Mouse (Mus musculus): ENCODE results near the gene Tmod2. TPM values are rescaled to one million over a fixed set of nuclear protein-coding genes. Genes with fewer than 3 reads are reported as not detected.

Gene Tmod2
- polyA plus RNA-seq, 1 experiment: 0.26 TPM

GRCm38 (mm10) chr9:75528096-75528495, 83.0 kb downstream of the Tmod2 start:
- no peak for DNase-seq
- H3K4me3 ChIP-seq (ENCODE audit: control insufficient read depth, insufficient read depth, low read length): no peak overlapping the region
- no peaks in the 10 kb centered on the region for H3K27me3 ChIP-seq (ENCODE audit: control insufficient read depth, insufficient read depth, low read length)
- H3K4me1 ChIP-seq (replicated peaks; ENCODE audit: control insufficient read depth, insufficient read depth, low read length): no peaks in the 10 kb centered on the region
- no peak overlapping the region for H3K27ac ChIP-seq (ENCODE audit: control insufficient read depth, insufficient read depth, low read length)
- H3K36me3 ChIP-seq (ENCODE audit: control insufficient read depth, insufficient read depth, low read length): peaks cover 19% of the 10 kb centered on the region
- TF ChIP-seq CTCF (IDR thresholded peaks at IDR 0.05; ENCODE audit: borderline replicate concordance, control insufficient read depth, extremely low read depth, insufficient read depth, low read length, poor library complexity): no peak
- TF ChIP-seq POLR2A (IDR thresholded peaks at IDR 0.05; ENCODE audit: control insufficient read depth, extremely low read depth, insufficient read depth, low read length, poor library complexity): no peak
- 96% methylated on average over 9 of the region's 9 CpGs for WGBS

GRCm38 (mm10) chr9:75527368-75528059, 83.6 kb downstream of the Tmod2 start:
- TF ChIP-seq CTCF (IDR thresholded peaks at IDR 0.05; ENCODE audit: borderline replicate concordance, control insufficient read depth, extremely low read depth, insufficient read depth, low read length, poor library complexity): no peak
- no peak for TF ChIP-seq POLR2A (IDR thresholded peaks at IDR 0.05; ENCODE audit: control insufficient read depth, extremely low read depth, insufficient read depth, low read length, poor library complexity)
- Histone ChIP-seq H3K4me3 (ENCODE audit: control insufficient read depth, insufficient read depth, low read length) (no peak overlapping the region), H3K27me3 (ENCODE audit: control insufficient read depth, insufficient read depth, low read length) (no peaks in the 10 kb centered on the region), H3K4me1 (replicated peaks; ENCODE audit: control insufficient read depth, insufficient read depth, low read length) (no peaks in the 10 kb centered on the region), H3K27ac (ENCODE audit: control insufficient read depth, insufficient read depth, low read length) (no peak overlapping the region), H3K36me3 (ENCODE audit: control insufficient read depth, insufficient read depth, low read length) (peaks cover 19% of the 10 kb centered on the region)
- 90% methylated on average over 13 of the region's 13 CpGs for WGBS
- DNase-seq: no peak

- WGBS: 93% methylated on average over 6 of the region's 6 CpGs
- no peaks in the 10 kb centered on the region for H3K4me1 ChIP-seq (replicated peaks; ENCODE audit: control insufficient read depth, insufficient read depth, low read length)
- H3K27me3 ChIP-seq (ENCODE audit: control insufficient read depth, insufficient read depth, low read length): no peaks in the 10 kb centered on the region
- H3K27ac ChIP-seq (ENCODE audit: control insufficient read depth, insufficient read depth, low read length): no peak overlapping the region
- peaks cover 16% of the 10 kb centered on the region for H3K36me3 ChIP-seq (ENCODE audit: control insufficient read depth, insufficient read depth, low read length)
- TF ChIP-seq POLR2A (IDR thresholded peaks at IDR 0.05; ENCODE audit: control insufficient read depth, extremely low read depth, insufficient read depth, low read length, poor library complexity): no peak
- no peak for TF ChIP-seq CTCF (IDR thresholded peaks at IDR 0.05; ENCODE audit: borderline replicate concordance, control insufficient read depth, extremely low read depth, insufficient read depth, low read length, poor library complexity)
- no peak for DNase-seq
- H3K4me3 ChIP-seq (ENCODE audit: control insufficient read depth, insufficient read depth, low read length): no peak overlapping the region
Measured at GRCm38 (mm10) chr9:75523646-75524045, 87.5 kb downstream of the Tmod2 start.

- WGBS: 93% methylated on average over 2 of the region's 2 CpGs
- no peak overlapping the region for H3K27ac ChIP-seq (ENCODE audit: control insufficient read depth, insufficient read depth, low read length)
- no peak overlapping the region for H3K4me3 ChIP-seq (ENCODE audit: control insufficient read depth, insufficient read depth, low read length)
- TF ChIP-seq CTCF (IDR thresholded peaks at IDR 0.05; ENCODE audit: borderline replicate concordance, control insufficient read depth, extremely low read depth, insufficient read depth, low read length, poor library complexity) (no peak), POLR2A (IDR thresholded peaks at IDR 0.05; ENCODE audit: control insufficient read depth, extremely low read depth, insufficient read depth, low read length, poor library complexity) (no peak)
- H3K27me3 ChIP-seq (ENCODE audit: control insufficient read depth, insufficient read depth, low read length): no peaks in the 10 kb centered on the region
- DNase-seq: no peak
- no peaks in the 10 kb centered on the region for H3K4me1 ChIP-seq (replicated peaks; ENCODE audit: control insufficient read depth, insufficient read depth, low read length)
- 0 out of 2 replicates have a peak, but pooled peaks cover 6% of the 10 kb centered on the region for H3K36me3 ChIP-seq (ENCODE audit: control insufficient read depth, insufficient read depth, low read length)
Measured at GRCm38 (mm10) chr9:75522217-75522616, 88.9 kb downstream of the Tmod2 start.

GRCm38 (mm10) chr9:75521788-75522187, 89.3 kb downstream of the Tmod2 start:
- TF ChIP-seq CTCF (IDR thresholded peaks at IDR 0.05; ENCODE audit: borderline replicate concordance, control insufficient read depth, extremely low read depth, insufficient read depth, low read length, poor library complexity): no peak
- TF ChIP-seq POLR2A (IDR thresholded peaks at IDR 0.05; ENCODE audit: control insufficient read depth, extremely low read depth, insufficient read depth, low read length, poor library complexity): no peak
- DNase-seq: peak; percentile 72
- H3K36me3 ChIP-seq (ENCODE audit: control insufficient read depth, insufficient read depth, low read length): 0 out of 2 replicates have a peak, but pooled peaks cover 6% of the 10 kb centered on the region
- 69% methylated on average over 4 of the region's 4 CpGs for whole genome bisulfite sequencing
- H3K27me3 ChIP-seq (ENCODE audit: control insufficient read depth, insufficient read depth, low read length): no peaks in the 10 kb centered on the region
- no peak overlapping the region for H3K27ac ChIP-seq (ENCODE audit: control insufficient read depth, insufficient read depth, low read length)
- no peaks in the 10 kb centered on the region for H3K4me1 ChIP-seq (replicated peaks; ENCODE audit: control insufficient read depth, insufficient read depth, low read length)
- no peak overlapping the region for H3K4me3 ChIP-seq (ENCODE audit: control insufficient read depth, insufficient read depth, low read length)

GRCm38 (mm10) chr9:75520940-75521339, 90.2 kb downstream of the Tmod2 start:
- WGBS: 88% methylated on average over 8 of the region's 8 CpGs
- no peak for DNase-seq
- Histone ChIP-seq H3K4me3 (ENCODE audit: control insufficient read depth, insufficient read depth, low read length) (no peak overlapping the region), H3K27ac (ENCODE audit: control insufficient read depth, insufficient read depth, low read length) (no peak overlapping the region), H3K36me3 (ENCODE audit: control insufficient read depth, insufficient read depth, low read length) (0 out of 2 replicates have a peak, but pooled peaks cover 6% of the 10 kb centered on the region), H3K27me3 (ENCODE audit: control insufficient read depth, insufficient read depth, low read length) (no peaks in the 10 kb centered on the region), H3K4me1 (replicated peaks; ENCODE audit: control insufficient read depth, insufficient read depth, low read length) (no peaks in the 10 kb centered on the region)
- no peak for TF ChIP-seq POLR2A (IDR thresholded peaks at IDR 0.05; ENCODE audit: control insufficient read depth, extremely low read depth, insufficient read depth, low read length, poor library complexity)
- TF ChIP-seq CTCF (IDR thresholded peaks at IDR 0.05; ENCODE audit: borderline replicate concordance, control insufficient read depth, extremely low read depth, insufficient read depth, low read length, poor library complexity): no peak
